Mouse (Mus musculus): ENCODE results near the gene Kcnj15.

GRCm38 (mm10) chr16:95259505-95259904 lies 2.1 kb downstream of the Kcnj15 start:
- TF ChIP-seq CTCF (IDR thresholded peaks at IDR 0.05; ENCODE audit: borderline replicate concordance, insufficient read depth, low read length) (no peak), POLR2A (IDR thresholded peaks at IDR 0.05; ENCODE audit: low read depth, low read length) (no peak)
